Mouse (Mus musculus) bone marrow, adult 2 months (tissue): Measurements from ENCODE around the gene Pcnx4.

ENCODE experiments used
- CTCF ChIP-seq: fragments of 200-500 bp; IDR thresholded peaks from 2 replicates; pipeline ENCODE4 v1.5.1; 2011; ENCODE audit warnings: low read length, control low read depth; ENCODE audit not compliant: control insufficient read depth, insufficient read depth
- POLR2A ChIP-seq: fragments of 200-500 bp; IDR thresholded peaks from 2 replicates; pipeline ENCODE4 v1.6.1; 2011; ENCODE audit warnings: low read depth, mild to moderate bottlenecking, control low read depth, low read length, borderline replicate concordance; ENCODE audit not compliant: control insufficient read depth

GRCm38 (mm10) chr12:72489995-72490394 lies 46.2 kb upstream of the Pcnx4 start:
- no peak for TF ChIP-seq POLR2A
- no peak for TF ChIP-seq CTCF
